Mouse (Mus musculus) lung, embryonic 15.5 days (tissue): ENCODE data around the gene Dlg2. TPM values are rescaled to one million over a fixed set of nuclear protein-coding genes. Genes with fewer than 3 reads are reported as not detected.

ENCODE experiments used
- ATAC-seq: fragments of 200-750 bp; cut with Nextera tagmentation; 2 replicates; pipeline ENCODE4 v1.8.0; 2017; ENCODE audit warnings: moderate number of reproducible peaks, borderline replicate concordance; ENCODE audit not compliant: low FRiP score, low TSS enrichment; ENCODE audit errors: extremely low read depth
- H3K27ac ChIP-seq: fragments of 300-500 bp; sonication (generic); 2 replicates; pipeline ENCODE4 v1.5.1; 2015; ENCODE audit warnings: moderate library complexity, mild to moderate bottlenecking, inconsistent platforms
- H3K27me3 ChIP-seq: fragments of 300-500 bp; sonication (generic); 2 replicates; pipeline ENCODE4 v1.6.1; 2015; ENCODE audit warnings: inconsistent platforms
- H3K36me3 ChIP-seq: fragments of 300-500 bp; sonication (generic); 2 replicates; pipeline ENCODE4 v1.6.1; 2015; ENCODE audit warnings: inconsistent platforms
- H3K4me1 ChIP-seq: fragments of 300-500 bp; sonication (generic); 2 replicates; pipeline ENCODE4 v1.6.1; 2015; ENCODE audit warnings: inconsistent platforms
- H3K4me2 ChIP-seq: fragments of 300-500 bp; sonication (generic); 2 replicates; pipeline ENCODE4 v1.6.1; 2015; ENCODE audit warnings: inconsistent platforms, mild to moderate bottlenecking, moderate library complexity
- H3K4me3 ChIP-seq: fragments of 300-500 bp; sonication (generic); 2 replicates; pipeline ENCODE4 v1.5.1; 2015; ENCODE audit warnings: mild to moderate bottlenecking, inconsistent platforms
- H3K9ac ChIP-seq: fragments of 300-500 bp; sonication (generic); 2 replicates; pipeline ENCODE4 v1.6.1; 2015; ENCODE audit warnings: inconsistent platforms
- H3K9me3 ChIP-seq: fragments of 300-500 bp; sonication (generic); 2 replicates; pipeline ENCODE4 v1.6.1; 2016; ENCODE audit warnings: inconsistent platforms
- WGBS: fragments of 180-500 bp; shearing (Covaris S2); methylation state at CpG from one replicate; pipeline ENCODE4 v1.1.7; 2015; 5-methylcytosine and 5-hydroxymethylcytosine counted together
- polyA plus RNA-seq: library from polyadenylated mRNA; unstranded; fragments of >200 nt; fragmentation: Nextera tagmentation; extraction: Ambion mirVana; gene quantifications from 2 replicates; pipeline ENCODE4 v1.2.1, GENCODE M21; 2015

The Dlg2 gene
- polyA plus RNA-seq, 1 experiment from 2014 or later: 2.3 TPM

- Histone ChIP-seq H3K27me3 (no peaks in the 10 kb centered on the region), H3K9me3 (no peaks in the 10 kb centered on the region), H3K4me1 (no peaks in the 10 kb centered on the region), H3K4me2 (no peak overlapping the region), H3K4me3 (no peak overlapping the region), H3K36me3 (no peaks in the 10 kb centered on the region), H3K9ac (no peak overlapping the region), H3K27ac (no peak overlapping the region)
- ATAC-seq: no peak
- WGBS: 46% methylated on average over 1 of the region's 1 CpGs
Measured at GRCm38 (mm10) chr7:91876831-91877230, 1400.4 kb downstream of the Dlg2 start.

- 63% methylated on average over 2 of the region's 2 CpGs for WGBS
- no peak for ATAC-seq
Measured at GRCm38 (mm10) chr7:91877804-91878203, 1401.3 kb downstream of the Dlg2 start.

DNA sequence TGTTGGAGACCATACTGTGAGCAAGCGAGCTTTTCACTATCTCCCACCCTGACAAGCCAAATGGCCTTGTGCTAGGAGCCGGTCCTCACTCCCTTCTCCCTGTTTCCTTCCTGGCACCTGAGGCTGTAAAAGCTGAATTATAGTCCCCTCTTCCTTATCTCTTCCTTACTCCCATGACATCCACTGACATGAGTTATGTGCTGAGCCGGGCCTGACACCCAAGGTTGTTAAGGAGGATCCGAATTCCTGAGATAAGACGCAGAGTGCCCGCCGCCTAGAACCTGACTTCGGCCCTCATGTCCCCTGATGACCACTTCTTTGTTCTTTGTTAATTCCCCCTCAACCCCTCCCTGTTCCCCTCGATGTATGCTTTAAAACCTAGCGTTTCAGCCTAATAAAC, 1409.9 kb downstream of the Dlg2 start:
- WGBS: 67% methylated on average over 10 of the region's 10 CpGs
- no peaks in the 10 kb centered on the region for H3K4me1 ChIP-seq
- H3K9ac ChIP-seq: no peak overlapping the region
- H3K36me3 ChIP-seq: no peaks in the 10 kb centered on the region
- no peak overlapping the region for H3K4me3 ChIP-seq
- ATAC-seq: no peak
- H3K27ac ChIP-seq: no peak overlapping the region
- H3K27me3 ChIP-seq: no peaks in the 10 kb centered on the region
- no peaks in the 10 kb centered on the region for H3K9me3 ChIP-seq
- H3K4me2 ChIP-seq: no peak overlapping the region

More at GRCm38 (mm10) chr7:91877804-91878203, 1401.3 kb downstream of the Dlg2 start:
- Histone ChIP-seq H3K4me2 (no peak overlapping the region), H3K9me3 (no peaks in the 10 kb centered on the region), H3K27me3 (no peaks in the 10 kb centered on the region), H3K36me3 (no peaks in the 10 kb centered on the region), H3K9ac (no peak overlapping the region), H3K4me1 (no peaks in the 10 kb centered on the region), H3K4me3 (no peak overlapping the region), H3K27ac (no peak overlapping the region)

- no peak overlapping the region for H3K4me3 ChIP-seq
- H3K4me2 ChIP-seq: no peak overlapping the region
- H3K4me1 ChIP-seq: no peaks in the 10 kb centered on the region
- H3K27me3 ChIP-seq: no peaks in the 10 kb centered on the region
- H3K9me3 ChIP-seq: no peaks in the 10 kb centered on the region
- no peak overlapping the region for H3K27ac ChIP-seq
- H3K36me3 ChIP-seq: no peaks in the 10 kb centered on the region
- no peak overlapping the region for H3K9ac ChIP-seq
- WGBS: 84% methylated on average over 8 of the region's 8 CpGs
- no peak for ATAC-seq
Measured at GRCm38 (mm10) chr7:91893991-91894390, 1417.5 kb downstream of the Dlg2 start.

DNA sequence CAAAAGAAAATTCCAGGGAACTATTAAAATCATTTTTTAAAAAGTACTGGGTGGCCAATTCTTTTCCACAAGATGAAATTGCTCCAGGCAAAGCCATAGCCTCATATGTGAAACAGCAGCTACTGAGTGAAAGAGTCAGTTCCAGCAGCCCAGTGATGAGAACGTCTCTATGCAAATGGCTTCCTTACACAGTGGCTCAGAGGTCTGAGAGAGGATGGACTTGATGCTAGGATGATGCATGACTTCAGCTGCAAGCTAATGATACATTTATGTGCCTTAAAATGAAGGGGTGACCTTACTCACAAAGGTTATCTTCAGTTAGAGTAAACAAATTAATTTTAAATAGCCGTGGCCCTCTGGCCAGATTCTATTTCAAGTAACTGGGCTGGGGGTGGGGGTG, 1420.5 kb downstream of the Dlg2 start:
- no peak overlapping the region for H3K4me3 ChIP-seq
- no peak overlapping the region for H3K27ac ChIP-seq
- no peaks in the 10 kb centered on the region for H3K9me3 ChIP-seq
- no peaks in the 10 kb centered on the region for H3K27me3 ChIP-seq
- no peaks in the 10 kb centered on the region for H3K4me1 ChIP-seq
- H3K9ac ChIP-seq: no peak overlapping the region
- no peak overlapping the region for H3K4me2 ChIP-seq
- WGBS: 1% methylated on average over 2 of the region's 2 CpGs
- ATAC-seq: no peak
- H3K36me3 ChIP-seq: no peaks in the 10 kb centered on the region

DNA sequence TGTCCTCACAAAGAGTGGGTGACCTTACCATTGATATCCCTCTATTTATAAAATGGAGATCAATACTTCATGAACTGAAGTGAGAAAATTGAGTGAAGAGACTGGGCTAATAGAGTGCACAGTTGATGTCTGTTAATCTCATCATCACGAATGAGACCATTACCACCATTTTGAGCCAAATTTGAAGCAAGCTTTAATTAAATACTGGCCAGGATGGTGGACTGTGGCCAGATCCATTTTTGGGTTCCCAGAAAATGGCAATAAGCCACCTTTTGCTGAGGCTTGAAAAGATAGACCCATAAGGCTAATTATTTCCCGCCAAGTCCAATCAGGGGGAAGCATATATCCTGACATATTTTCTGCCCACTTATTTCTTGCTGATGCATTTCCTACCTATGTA, 1421.0 kb downstream of the Dlg2 start:
- Histone ChIP-seq H3K27ac (no peak overlapping the region), H3K4me1 (no peaks in the 10 kb centered on the region), H3K9me3 (no peaks in the 10 kb centered on the region), H3K36me3 (no peaks in the 10 kb centered on the region), H3K4me2 (no peak overlapping the region), H3K27me3 (no peaks in the 10 kb centered on the region), H3K9ac (no peak overlapping the region), H3K4me3 (no peak overlapping the region)
- ATAC-seq: no peak
- 71% methylated on average over 2 of the region's 2 CpGs for WGBS

GRCm38 (mm10) chr7:91902503-91902902, 1426.0 kb downstream of the Dlg2 start:
- H3K27ac ChIP-seq: no peak overlapping the region
- ATAC-seq: no peak
- no peak overlapping the region for H3K4me2 ChIP-seq
- H3K27me3 ChIP-seq: no peaks in the 10 kb centered on the region
- no peaks in the 10 kb centered on the region for H3K4me1 ChIP-seq
- H3K9ac ChIP-seq: no peak overlapping the region
- H3K36me3 ChIP-seq: no peaks in the 10 kb centered on the region
- WGBS: 46% methylated on average over 2 of the region's 2 CpGs
- no peaks in the 10 kb centered on the region for H3K9me3 ChIP-seq
- H3K4me3 ChIP-seq: no peak overlapping the region

GRCm38 (mm10) chr7:91916809-91917208, 1440.3 kb downstream of the Dlg2 start:
- Histone ChIP-seq H3K9me3 (no peaks in the 10 kb centered on the region), H3K4me2 (no peak overlapping the region), H3K27me3 (no peaks in the 10 kb centered on the region), H3K9ac (no peak overlapping the region), H3K27ac (no peak overlapping the region), H3K4me3 (no peak overlapping the region), H3K4me1 (no peaks in the 10 kb centered on the region), H3K36me3 (no peaks in the 10 kb centered on the region)
- ATAC-seq: no peak
- 77% methylated on average over 3 of the region's 3 CpGs for WGBS

- no peaks in the 10 kb centered on the region for H3K9me3 ChIP-seq
- WGBS: 61% methylated on average over 3 of the region's 3 CpGs
- no peak overlapping the region for H3K27ac ChIP-seq
- no peak overlapping the region for H3K4me3 ChIP-seq
- no peaks in the 10 kb centered on the region for H3K4me1 ChIP-seq
- no peak for ATAC-seq
- H3K9ac ChIP-seq: no peak overlapping the region
- H3K4me2 ChIP-seq: no peak overlapping the region
- no peaks in the 10 kb centered on the region for H3K36me3 ChIP-seq
- H3K27me3 ChIP-seq: no peaks in the 10 kb centered on the region
Measured at GRCm38 (mm10) chr7:91919099-91919498, 1442.6 kb downstream of the Dlg2 start.

GRCm38 (mm10) chr7:91919738-91920137, 1443.3 kb downstream of the Dlg2 start:
- no peaks in the 10 kb centered on the region for H3K27me3 ChIP-seq
- no peaks in the 10 kb centered on the region for H3K36me3 ChIP-seq
- no peak overlapping the region for H3K4me2 ChIP-seq
- 80% methylated on average over 3 of the region's 3 CpGs for WGBS
- H3K4me1 ChIP-seq: no peaks in the 10 kb centered on the region
- no peak for ATAC-seq
- no peak overlapping the region for H3K27ac ChIP-seq
- H3K9ac ChIP-seq: no peak overlapping the region
- H3K4me3 ChIP-seq: no peak overlapping the region
- no peaks in the 10 kb centered on the region for H3K9me3 ChIP-seq

GRCm38 (mm10) chr7:91934881-91935597, 1458.6 kb downstream of the Dlg2 start:
- H3K4me2 ChIP-seq: no peak overlapping the region
- H3K36me3 ChIP-seq: no peaks in the 10 kb centered on the region
- no peak for ATAC-seq
- no peaks in the 10 kb centered on the region for H3K27me3 ChIP-seq
- H3K4me1 ChIP-seq: no peaks in the 10 kb centered on the region
- no peaks in the 10 kb centered on the region for H3K9me3 ChIP-seq
- no peak overlapping the region for H3K4me3 ChIP-seq
- no peak overlapping the region for H3K9ac ChIP-seq
- H3K27ac ChIP-seq: no peak overlapping the region
- WGBS: 34% methylated on average over 12 of the region's 12 CpGs

GRCm38 (mm10) chr7:91936193-91936592, 1459.7 kb downstream of the Dlg2 start:
- 45% methylated on average over 2 of the region's 2 CpGs for WGBS
- H3K4me3 ChIP-seq: no peak overlapping the region
- no peak overlapping the region for H3K4me2 ChIP-seq
- H3K27me3 ChIP-seq: no peaks in the 10 kb centered on the region
- no peaks in the 10 kb centered on the region for H3K4me1 ChIP-seq
- no peak overlapping the region for H3K9ac ChIP-seq
- no peak for ATAC-seq
- H3K9me3 ChIP-seq: no peaks in the 10 kb centered on the region
- H3K27ac ChIP-seq: no peak overlapping the region
- no peaks in the 10 kb centered on the region for H3K36me3 ChIP-seq

GRCm38 (mm10) chr7:91943224-91943623, 1466.8 kb downstream of the Dlg2 start:
- Histone ChIP-seq H3K4me2 (no peak overlapping the region), H3K4me3 (no peak overlapping the region), H3K9me3 (no peaks in the 10 kb centered on the region), H3K27ac (no peak overlapping the region), H3K36me3 (no peaks in the 10 kb centered on the region), H3K27me3 (no peaks in the 10 kb centered on the region), H3K9ac (no peak overlapping the region), H3K4me1 (no peaks in the 10 kb centered on the region)
- no peak for ATAC-seq
- 70% methylated on average over 1 of the region's 1 CpGs for WGBS
